ENCODE assay signal across 17 mouse cellular contexts in genomic region chr11:59260706-59261493, GRCm38 (mm10). TPM values are rescaled to one million over a fixed set of nuclear protein-coding genes. Genes with fewer than 3 reads are reported as not detected.
A peak's percentile ranks its signal among the peaks of the same experiment; 100 is the strongest.
DNase-seq lines count a peak whose midpoint lies in the region; ATAC-seq and TF ChIP-seq lines count a peak whose summit lies in the region.
"Had no signal": no experiment of that assay in that cellular context is flagged by ENCODE, and none has a peak within 500 bp of the region (broad histone marks: within the 10 kb centered on the region; RNA-seq: fewer than 3 reads in every experiment).

No protein-coding gene starts in this region.

- no peak for TF ChIP-seq POLR2A in cerebellum, adult 2 months (IDR thresholded peaks at IDR 0.05; ENCODE audit: borderline replicate concordance, insufficient read depth, low read length)

- peaks cover 4% of the 10 kb centered on the region; the same call in 1 of the 2 replicates for H3K4me1 ChIP-seq in stomach, postnatal 0 days (replicated peaks; ENCODE audit: control insufficient read depth, insufficient read depth)
- H3K4me1 ChIP-seq in hindbrain, postnatal 0 days (ENCODE audit: insufficient read depth, low read length), result peaks cover 14% of the 10 kb centered on the region; the same call in 1 of the 2 replicates
- no peaks in the 10 kb centered on the region for H3K4me1 ChIP-seq in cerebellum, adult 2 months (ENCODE audit: control insufficient read depth, insufficient read depth, low read length)

- no peak overlapping the region for H3K4me3 ChIP-seq in stomach, postnatal 0 days (ENCODE audit: low read depth, low read length)
- H3K4me3 ChIP-seq in hindbrain, postnatal 0 days (ENCODE audit: low read length), result no peak overlapping the region
- H3K4me3 ChIP-seq in cerebellum, adult 2 months (replicated peaks; ENCODE audit: insufficient read depth, low read depth, low read length), result no peak overlapping the region
- H3K4me3 ChIP-seq: embryonic facial prominence, embryonic 10.5 days; hindbrain, embryonic 12.5 days; neural tube, embryonic 15.5 days had no signal

- WGBS in stomach, postnatal 0 days, result 51% methylated on average over 10 of the region's 10 CpGs
- 87% methylated on average over 10 of the region's 10 CpGs for WGBS in hindbrain, postnatal 0 days
- WGBS in cerebellum, adult 2 months, result 83% methylated on average over 10 of the region's 10 CpGs

- TF ChIP-seq CTCF in stomach, postnatal 0 days (IDR thresholded peaks at IDR 0.05; ENCODE audit: low read depth), result no peak
- TF ChIP-seq CTCF in hindbrain, postnatal 0 days (IDR thresholded peaks at IDR 0.05; ENCODE audit: low read depth), result no peak
- no peak for TF ChIP-seq CTCF in cerebellum, adult 2 months (IDR thresholded peaks at IDR 0.05; ENCODE audit: borderline replicate concordance, insufficient read depth, low read depth, low read length)

- peak; percentile 76 for DNase-seq in ovary, adult 18-20 months (ENCODE audit: low spot score)
- no peak for DNase-seq in ovary, postnatal 10 days (ENCODE audit: low spot score)
- peak; percentile 91 for DNase-seq in liver
- peak; percentile 67 for DNase-seq in lung, postnatal 10 days
- DNase-seq in stomach, postnatal 0 days (ENCODE audit: low spot score), result peak; percentile 73
- no peak for DNase-seq in embryo, embryonic 10 days (ENCODE audit: low spot score)
- DNase-seq in hindbrain, postnatal 0 days (ENCODE audit: low spot score), result no peak
- no peak for DNase-seq in cerebellum, adult 2 months
- DNase-seq: midbrain, embryonic 14.5 days had no signal

- peak; percentile 88 for ATAC-seq in stomach, postnatal 0 days (ENCODE audit: low FRiP score, low TSS enrichment)
- ATAC-seq in hindbrain, postnatal 0 days, result no peak
- ATAC-seq: CD4-positive, CD25-positive, alpha-beta regulatory T cell, adult 4 months; forebrain, embryonic 16.5 days had no signal

- H3K36me3 ChIP-seq in stomach, postnatal 0 days (ENCODE audit: control insufficient read depth, insufficient read depth, low read length), result no peaks in the 10 kb centered on the region
- H3K36me3 ChIP-seq in hindbrain, postnatal 0 days (ENCODE audit: insufficient read depth, low read length), result no peaks in the 10 kb centered on the region
- H3K36me3 ChIP-seq: embryonic facial prominence, embryonic 10.5 days; hindbrain, embryonic 12.5 days; neural tube, embryonic 15.5 days had no signal

- TF ChIP-seq EP300 in stomach, postnatal 0 days (optimal IDR thresholded peaks at IDR 0.05), result no peak

- H3K9me3 ChIP-seq in stomach, postnatal 0 days (ENCODE audit: control insufficient read depth, low read length), result no peaks in the 10 kb centered on the region
- no peaks in the 10 kb centered on the region for H3K9me3 ChIP-seq in hindbrain, postnatal 0 days (ENCODE audit: low read length)
- H3K9me3 ChIP-seq: embryonic facial prominence, embryonic 10.5 days; hindbrain, embryonic 12.5 days; neural tube, embryonic 15.5 days had no signal

- H3K9ac ChIP-seq in stomach, postnatal 0 days (ENCODE audit: low read length), result no peak overlapping the region
- no peak overlapping the region for H3K9ac ChIP-seq in hindbrain, postnatal 0 days (replicated peaks; ENCODE audit: low read length)
- H3K9ac ChIP-seq: hindbrain, embryonic 12.5 days; neural tube, embryonic 15.5 days had no signal

- no peak overlapping the region for H3K4me2 ChIP-seq in stomach, postnatal 0 days (replicated peaks; ENCODE audit: low read depth)
- no peak overlapping the region for H3K4me2 ChIP-seq in hindbrain, postnatal 0 days (ENCODE audit: low read depth, low read length)
- H3K4me2 ChIP-seq: hindbrain, embryonic 12.5 days; neural tube, embryonic 15.5 days had no signal

- H3K27me3 ChIP-seq in stomach, postnatal 0 days (ENCODE audit: control insufficient read depth, insufficient read depth, low read length), result no peaks in the 10 kb centered on the region; the same call in 1 of the 2 replicates
- H3K27me3 ChIP-seq in hindbrain, postnatal 0 days (ENCODE audit: insufficient read depth, low read length), result no peaks in the 10 kb centered on the region
- peaks cover 4% of the 10 kb centered on the region; the same call in 1 of the 2 replicates for H3K27me3 ChIP-seq in cerebellum, adult 2 months (ENCODE audit: control insufficient read depth, insufficient read depth, low read length)

- peak overlapping the region; percentile 49; the same call in 1 of the 2 replicates for H3K27ac ChIP-seq in stomach, postnatal 0 days (replicated peaks)
- H3K27ac ChIP-seq in hindbrain, postnatal 0 days, result no peak overlapping the region
- H3K27ac ChIP-seq in cerebellum, adult 2 months (ENCODE audit: insufficient read depth, low read length), result no peak overlapping the region
- H3K27ac ChIP-seq: embryonic facial prominence, embryonic 10.5 days; hindbrain, embryonic 12.5 days; neural tube, embryonic 15.5 days had no signal

RNA-seq across cellular contexts. Expression of gene Wnt3a, which starts 29.7 kb away (rescaled TPM):
- polyA plus RNA-seq in stomach, postnatal 0 days (2015; fragmentation: Nextera tagmentation; extraction: Ambion mirVana), result 2.0 and 2.5 TPM in 2 replicates
- 0.61 and 0.68 TPM in 2 replicates for total RNA-seq in hindbrain, postnatal 0 days (2014; rRNA removed)
- 0.31 and 0.44 TPM in 2 replicates for polyA plus RNA-seq in hindbrain, postnatal 0 days (2015; fragmentation: Nextera tagmentation; extraction: Ambion mirVana)
- not detected in 2 replicates for polyA plus RNA-seq in cerebellum, adult 2 months (2012; rRNA removed)
- total RNA-seq: granulocyte monocyte progenitor cell, adult 5-6 weeks; left cerebral cortex, postnatal 36 days had no signal
- polyA plus RNA-seq: CD4-positive, CD25-positive, alpha-beta regulatory T cell, adult 4 months; kidney, embryonic 16.5 days had no signal

RNA-seq across cellular contexts. Expression of gene Arf1, which starts 32.8 kb away (rescaled TPM):
- polyA plus RNA-seq in stomach, postnatal 0 days (2015; fragmentation: Nextera tagmentation; extraction: Ambion mirVana), result 536 and 549 TPM in 2 replicates
- 352 and 363 TPM in 2 replicates for total RNA-seq in hindbrain, postnatal 0 days (2014; rRNA removed)
- 609 and 632 TPM in 2 replicates for polyA plus RNA-seq in hindbrain, postnatal 0 days (2015; fragmentation: Nextera tagmentation; extraction: Ambion mirVana)
- polyA plus RNA-seq in cerebellum, adult 2 months (2012; rRNA removed), result 514 and 515 TPM in 2 replicates

RNA-seq across cellular contexts. Expression of gene Wnt9a, which starts 45.8 kb away (rescaled TPM):
- polyA plus RNA-seq in stomach, postnatal 0 days (2015; fragmentation: Nextera tagmentation; extraction: Ambion mirVana), result 2.3 and 2.8 TPM in 2 replicates
- total RNA-seq in hindbrain, postnatal 0 days (2014; rRNA removed), result 2.8 and 4.5 TPM in 2 replicates
- polyA plus RNA-seq in hindbrain, postnatal 0 days (2015; fragmentation: Nextera tagmentation; extraction: Ambion mirVana), result 2.1 and 2.3 TPM in 2 replicates
- 0.67 and 0.79 TPM in 2 replicates for polyA plus RNA-seq in cerebellum, adult 2 months (2012; rRNA removed)
- total RNA-seq: granulocyte monocyte progenitor cell, adult 5-6 weeks had no signal
- polyA plus RNA-seq: CD4-positive, CD25-positive, alpha-beta regulatory T cell, adult 4 months had no signal

RNA-seq across cellular contexts. Expression of gene 2310033P09Rik, which starts 52.8 kb away (rescaled TPM):
- polyA plus RNA-seq in stomach, postnatal 0 days (2015; fragmentation: Nextera tagmentation; extraction: Ambion mirVana), result 21.3 and 21.5 TPM in 2 replicates
- total RNA-seq in hindbrain, postnatal 0 days (2014; rRNA removed), result 4.3 and 4.7 TPM in 2 replicates
- polyA plus RNA-seq in hindbrain, postnatal 0 days (2015; fragmentation: Nextera tagmentation; extraction: Ambion mirVana), result 24.8 and 29.2 TPM in 2 replicates
- 28.4 and 29.6 TPM in 2 replicates for polyA plus RNA-seq in cerebellum, adult 2 months (2012; rRNA removed)

RNA-seq across cellular contexts. Expression of gene Mrpl55, which starts 58.6 kb away (rescaled TPM):
- 90.3 and 90.9 TPM in 2 replicates for polyA plus RNA-seq in stomach, postnatal 0 days (2015; fragmentation: Nextera tagmentation; extraction: Ambion mirVana)
- 88.3 and 90.6 TPM in 2 replicates for total RNA-seq in hindbrain, postnatal 0 days (2014; rRNA removed)
- 119 and 123 TPM in 2 replicates for polyA plus RNA-seq in hindbrain, postnatal 0 days (2015; fragmentation: Nextera tagmentation; extraction: Ambion mirVana)
- 53.9 and 57.3 TPM in 2 replicates for polyA plus RNA-seq in cerebellum, adult 2 months (2012; rRNA removed)

Comparison
In these comparisons a context has a peak if more than half of its experiments do, and no peak if none do; other contexts are left out.
1. DNase-seq: peak in ovary, adult 18-20 months (single experiment), liver (single experiment), lung, postnatal 10 days (single experiment) and stomach, postnatal 0 days (single experiment); none in ovary, postnatal 10 days (single experiment), embryo, embryonic 10 days (single experiment), hindbrain, postnatal 0 days (single experiment) and cerebellum, adult 2 months (0 of 2).